Mouse (Mus musculus): Measurements from ENCODE around the gene Fars2.

- TF ChIP-seq POLR2A (IDR thresholded peaks at IDR 0.05; ENCODE audit: low read depth, low read length), result no peak
- TF ChIP-seq CTCF (IDR thresholded peaks at IDR 0.05; ENCODE audit: extremely low read depth, insufficient read depth, insufficient read length, insufficient replicate concordance), result no peak
These were observed 327.7 kb downstream of the Fars2 start for GRCm38 (mm10) chr13:36444748-36445423.

All from spleen, adult 2 months (tissue).